Mouse (Mus musculus): ENCODE measurements at regions not wholly inside any gene's neighbourhood (a gene's known extent, or its start where the extent isn't known, plus 50 kb on each side); places are given as distances from the start of the nearest gene placed in this dataset.

DNA sequence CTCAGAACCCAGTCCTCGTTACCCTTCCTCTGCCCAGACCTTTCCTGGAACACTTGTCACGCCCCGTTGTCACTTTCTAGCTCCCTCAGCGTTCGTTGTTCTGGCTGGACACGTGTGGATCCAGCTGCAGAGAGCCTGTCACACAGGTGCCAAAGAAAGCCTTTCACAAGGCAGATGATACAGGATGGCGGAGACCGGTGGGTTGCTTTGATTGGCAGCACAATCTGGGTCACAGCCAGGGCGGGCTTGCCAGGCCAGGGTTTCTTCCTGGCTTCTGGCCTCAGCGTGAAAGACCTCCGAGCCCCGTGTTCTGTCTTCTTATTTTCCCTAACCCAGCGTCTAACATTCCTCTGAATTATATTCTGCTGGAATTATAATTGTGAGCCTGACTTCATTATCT is 94.7 kb upstream of the Tmem189 start:
- H3K9me3 ChIP-seq (replicated peaks; ENCODE audit: low read length), result no peaks in the 10 kb centered on the region
- H3K4me2 ChIP-seq (ENCODE audit: insufficient read depth, low read depth, poor library complexity, severe bottlenecking), result no peak overlapping the region
- no peak overlapping the region for H3K9ac ChIP-seq (ENCODE audit: insufficient read depth, low read depth)
- H3K36me3 ChIP-seq (replicated peaks in 1 of 2; ENCODE audit: control insufficient read depth in 1 of 2, insufficient read depth in 1 of 2, low read length in 1 of 2), result no peaks in the 10 kb centered on the region
- H3K27me3 ChIP-seq (replicated peaks), result peaks cover 93% of the 10 kb centered on the region
- H3K4me1 ChIP-seq (ENCODE audit: control insufficient read depth in 1 of 2, insufficient read depth in 2 of 2), result peaks cover 0 to 3% of the 10 kb centered on the region in 2 experiments; a peak in 1 of 4 replicates
- dilution Hi-C loops (cut with MboI; ENCODE audit: extremely low pct_ligation_motif_present, extremely low pct_unique_long_range_greater_than_20kb, low sequenced_read_pairs) (no loop called here), in situ Hi-C loops (cut with MboI; ENCODE audit: low pct_ligation_motif_present, low pct_unique_long_range_greater_than_20kb, low sequenced_read_pairs) (no loop called here)
- TF ChIP-seq POLR2AphosphoS2 (IDR thresholded peaks at IDR 0.05; ENCODE audit: low read depth, low read length), result no peak
- TF ChIP-seq MAZ (IDR thresholded peaks at IDR 0.05; ENCODE audit: low read depth, low read length), result no peak
- TF ChIP-seq MYC (IDR thresholded peaks at IDR 0.05; ENCODE audit: low read depth, low read length), result no peak
- TF ChIP-seq SIN3A (IDR thresholded peaks at IDR 0.05; ENCODE audit: low read length), result no peak
- no peak for TF ChIP-seq TCF12 (IDR thresholded peaks at IDR 0.05; ENCODE audit: low read depth, low read length)
- TF ChIP-seq MEF2A (IDR thresholded peaks at IDR 0.05; ENCODE audit: borderline replicate concordance, low read depth, low read length), result no peak
- no peaks in the 10 kb centered on the region for H3K79me2 ChIP-seq (replicated peaks; ENCODE audit: control insufficient read depth, extremely low read depth, insufficient read depth, poor library complexity, severe bottlenecking)
- no peak for DNase-seq (ENCODE audit: extremely low read depth)
- H3K4me3 ChIP-seq (replicated peaks in 1 of 3; ENCODE audit: low read depth in 2 of 3, low read length in 2 of 3, poor library complexity in 1 of 3), result no peak overlapping the region
- H3K27ac ChIP-seq (ENCODE audit: insufficient read depth, low read depth), result no peak overlapping the region

DNA sequence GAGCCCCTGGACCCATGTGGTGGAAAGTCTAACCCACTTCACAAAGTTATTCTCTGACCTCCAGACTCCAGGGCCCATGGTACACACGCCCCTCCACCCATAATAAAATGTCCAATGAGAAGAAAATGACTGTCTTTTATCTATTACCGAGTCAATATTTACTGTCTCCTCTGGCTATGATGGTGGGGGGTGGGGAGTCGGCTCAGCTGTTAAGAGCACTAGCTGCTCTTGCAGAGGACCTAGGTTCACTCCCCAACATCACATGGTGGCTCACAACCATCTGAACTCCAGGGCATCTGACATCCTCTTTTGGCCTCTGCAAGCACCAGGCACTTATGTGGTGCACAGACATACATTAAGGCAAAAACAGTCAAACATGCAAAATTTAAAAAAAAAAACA is 93.8 kb upstream of the Tmem189 start:
- DNase-seq (ENCODE audit: extremely low read depth), result no peak
- Histone ChIP-seq H3K4me2 (ENCODE audit: insufficient read depth, low read depth, poor library complexity, severe bottlenecking) (no peak overlapping the region), H3K36me3 (replicated peaks in 1 of 2; ENCODE audit: control insufficient read depth in 1 of 2, insufficient read depth in 1 of 2, low read length in 1 of 2) (no peaks in the 10 kb centered on the region), H3K4me3 (replicated peaks in 1 of 3; ENCODE audit: low read depth in 2 of 3, low read length in 2 of 3, poor library complexity in 1 of 3) (no peak overlapping the region), H3K4me1 (ENCODE audit: control insufficient read depth in 1 of 2, insufficient read depth in 2 of 2) (peaks cover 0 to 4% of the 10 kb centered on the region in 2 experiments; a peak in 2 of 4 replicates), H3K27ac (ENCODE audit: insufficient read depth, low read depth) (no peak overlapping the region), H3K27me3 (replicated peaks) (peaks cover 93% of the 10 kb centered on the region), H3K79me2 (replicated peaks; ENCODE audit: control insufficient read depth, extremely low read depth, insufficient read depth, poor library complexity, severe bottlenecking) (no peaks in the 10 kb centered on the region), H3K9me3 (replicated peaks; ENCODE audit: low read length) (no peaks in the 10 kb centered on the region), H3K9ac (ENCODE audit: insufficient read depth, low read depth) (no peak overlapping the region)
- in situ Hi-C loops (cut with MboI; ENCODE audit: low pct_ligation_motif_present, low pct_unique_long_range_greater_than_20kb, low sequenced_read_pairs) (no loop called here), dilution Hi-C loops (cut with MboI; ENCODE audit: extremely low pct_ligation_motif_present, extremely low pct_unique_long_range_greater_than_20kb, low sequenced_read_pairs) (no loop called here)
- no peak for TF ChIP-seq MYC (IDR thresholded peaks at IDR 0.05; ENCODE audit: low read depth, low read length)
- TF ChIP-seq MEF2A (IDR thresholded peaks at IDR 0.05; ENCODE audit: borderline replicate concordance, low read depth, low read length), result no peak
- TF ChIP-seq USF2 (conservative IDR thresholded peaks at IDR 0.05; ENCODE audit: low read depth, low read length), result no peak
- no peak for TF ChIP-seq RAD21 (IDR thresholded peaks at IDR 0.05; ENCODE audit: low read depth, low read length)
- no peak for TF ChIP-seq TCF12 (IDR thresholded peaks at IDR 0.05; ENCODE audit: low read depth, low read length)
- no peak for TF ChIP-seq HCFC1 (IDR thresholded peaks at IDR 0.05; ENCODE audit: low read depth, low read length)
- TF ChIP-seq IRF4 (IDR thresholded peaks at IDR 0.05; ENCODE audit: low read depth, low read length), result no peak
- no peak for TF ChIP-seq ZNF384 (IDR thresholded peaks at IDR 0.05; ENCODE audit: low read depth, low read length)
- TF ChIP-seq ZC3H11A (IDR thresholded peaks at IDR 0.05; ENCODE audit: low read depth, low read length), result no peak
- no peak for TF ChIP-seq MXI1 (IDR thresholded peaks at IDR 0.05; ENCODE audit: low read depth, low read length)
- no peak for TF ChIP-seq ELF1 (IDR thresholded peaks at IDR 0.05; ENCODE audit: low read depth, low read length)
- no peak for TF ChIP-seq MAZ (IDR thresholded peaks at IDR 0.05; ENCODE audit: low read depth, low read length)
- no peak for TF ChIP-seq E2F4 (IDR thresholded peaks at IDR 0.05; ENCODE audit: insufficient replicate concordance, low read depth, low read length)
- TF ChIP-seq NRF1 (IDR thresholded peaks at IDR 0.05; ENCODE audit: low read depth, low read length), result no peak
